Mouse (Mus musculus) urinary bladder, postnatal 25 days (tissue): ENCODE measurements around the gene Gm20708.

Experiments
- DNase-seq: peaks from one replicate; pipeline ENCODE4 v3.0.0; 2022; ENCODE audit warnings: low spot score

The Gm20708 gene

GRCm38 (mm10) chr11:117870688-117871365 is 61.4 kb downstream of the Gm20708 start:
- DNase-seq: peak; percentile 65

- DNase-seq: no peak
Observed at GRCm38 (mm10) chr11:117871376-117871775, 61.9 kb downstream of the Gm20708 start.

GRCm38 (mm10) chr11:117871911-117872584 is 62.6 kb downstream of the Gm20708 start:
- no peak for DNase-seq

GRCm38 (mm10) chr11:117872861-117873608 is 63.6 kb downstream of the Gm20708 start, which contains the start of gene Tha1:
Gene Tha1 (minus strand): TSS chr11:117873481.
- DNase-seq: peak; percentile 71

- no peak for DNase-seq
Observed at GRCm38 (mm10) chr11:117874419-117874818, 65.0 kb downstream of the Gm20708 start.

- no peak for DNase-seq
Observed at GRCm38 (mm10) chr11:117875681-117876080, 66.2 kb downstream of the Gm20708 start.

- no peak for DNase-seq
Observed at GRCm38 (mm10) chr11:117877917-117878745, 68.7 kb downstream of the Gm20708 start.

- no peak for DNase-seq
Observed at GRCm38 (mm10) chr11:117878892-117879291, 69.4 kb downstream of the Gm20708 start.

GRCm38 (mm10) chr11:117879676-117880075 is 70.2 kb downstream of the Gm20708 start:
- no peak for DNase-seq

GRCm38 (mm10) chr11:117880336-117880976 is 71.0 kb downstream of the Gm20708 start:
- DNase-seq: no peak

GRCm38 (mm10) chr11:117880977-117881358 is 71.5 kb downstream of the Gm20708 start:
- DNase-seq: no peak

GRCm38 (mm10) chr11:117881787-117882186 is 72.3 kb downstream of the Gm20708 start:
- no peak for DNase-seq

GRCm38 (mm10) chr11:117882208-117882607 is 72.7 kb downstream of the Gm20708 start:
- no peak for DNase-seq

- DNase-seq: no peak
Observed at GRCm38 (mm10) chr11:117886000-117886399, 76.5 kb downstream of the Gm20708 start.

- no peak for DNase-seq
Observed at GRCm38 (mm10) chr11:117888168-117888852, 78.8 kb downstream of the Gm20708 start.

GRCm38 (mm10) chr11:117888853-117889822 is 79.7 kb downstream of the Gm20708 start:
- no peak for DNase-seq
